ENCODE assay signal across 8 mouse cellular contexts in the genomic region with DNA sequence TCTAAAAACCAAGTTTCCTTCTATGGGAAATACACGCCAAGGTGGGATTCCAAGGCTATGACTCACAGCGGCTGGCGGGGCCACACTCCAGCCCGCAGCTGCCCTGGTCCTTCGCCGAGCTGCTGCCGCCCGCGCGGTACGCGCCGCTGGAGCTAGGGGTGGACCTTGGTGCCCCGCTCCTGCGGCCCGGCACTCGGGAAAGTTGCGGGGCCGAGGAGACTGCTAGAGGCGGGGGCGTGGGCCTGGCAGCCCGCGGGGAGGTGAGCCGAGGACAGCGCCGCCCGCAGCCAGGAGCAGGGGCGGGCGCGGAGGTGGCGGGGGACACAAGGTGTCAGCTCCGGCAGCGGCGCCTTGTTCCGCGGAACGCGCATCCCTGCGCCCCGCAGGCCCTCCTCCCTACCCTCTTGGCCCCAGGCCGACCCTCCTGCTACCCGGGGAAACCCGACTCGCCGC. TPM values are rescaled to one million over a fixed set of nuclear protein-coding genes. Genes with fewer than 3 reads are reported as not detected.
DNase-seq lines count a peak whose midpoint lies in the region; ATAC-seq and TF ChIP-seq lines count a peak whose summit lies in the region.

No protein-coding gene starts in this region.

- H3K36me3 ChIP-seq in forebrain, embryonic 14.5 days (ENCODE audit: control insufficient read depth, insufficient read depth, low read length), result no peaks in the 10 kb centered on the region
- no peaks in the 10 kb centered on the region for H3K36me3 ChIP-seq in small intestine, adult 2 months (ENCODE audit: control insufficient read depth, insufficient read depth, low read length)

- H3K27ac ChIP-seq in brown adipose tissue, adult 24 weeks (replicated peaks; ENCODE audit: low read depth, low read length), result 0 out of 2 replicates have a peak overlapping the region, but pooled peaks have one; percentile 11
- H3K27ac ChIP-seq in forebrain, embryonic 14.5 days (ENCODE audit: low read depth, low read length), result peak overlapping the region; percentile 96
- H3K27ac ChIP-seq in small intestine, adult 2 months (ENCODE audit: insufficient read depth, low read depth, low read length), result peak overlapping the region; percentile 30; the same call in 1 of the 2 replicates

- TF ChIP-seq CTCF in small intestine, adult 2 months (IDR thresholded peaks at IDR 0.05; ENCODE audit: extremely low read depth, insufficient read length, insufficient replicate concordance, low read depth, low read length), result no peak

- under 1% methylated on average over 29 of the region's 45 CpGs for WGBS in forebrain, embryonic 14.5 days
- 2% methylated on average over 38 of the region's 45 CpGs for WGBS in small intestine, adult 2 months

- no peaks in the 10 kb centered on the region for H3K9me3 ChIP-seq in forebrain, embryonic 14.5 days (replicated peaks; ENCODE audit: control insufficient read depth, low read length)

- H3K4me2 ChIP-seq in forebrain, embryonic 14.5 days (ENCODE audit: low read length), result peak overlapping the region; percentile 90

- DNase-seq in MN1 (ENCODE audit: low spot score), result peak; percentile 70
- DNase-seq in forebrain, embryonic 14.5 days (ENCODE audit: low spot score), result peak; percentile 57
- DNase-seq in heart, postnatal 14 days, result peak; percentile 65 to 72
- DNase-seq in layer of hippocampus, postnatal 25 days (ENCODE audit: extremely low spot score in 1 of 2, low spot score in 1 of 2), result peak; percentile 31 to 41
- DNase-seq in lung, postnatal 4 days, result peak; percentile 62 to 69
- no peak for DNase-seq in c-Kit-positive CD71-positive TER-119-positive erythroid progenitor cells, embryonic 14.5 days (ENCODE audit: low spot score)

- intact Hi-C loops in heart, postnatal 14 days (cut with DNase I), result loop anchor here (5.0 kb wide), 1 partner anchor 68 kb away; no protein-coding TSS in a partner anchor

- peak overlapping the region; percentile 64 for H3K4me3 ChIP-seq in brown adipose tissue, adult 24 weeks (ENCODE audit: insufficient read depth, low read depth, low read length)
- peak overlapping the region; percentile 85 for H3K4me3 ChIP-seq in forebrain, embryonic 14.5 days (ENCODE audit: low read depth, low read length)
- H3K4me3 ChIP-seq in small intestine, adult 2 months (ENCODE audit: low read depth, low read length), result peak overlapping the region; percentile 73

- H3K9ac ChIP-seq in forebrain, embryonic 14.5 days (ENCODE audit: low read length), result peak overlapping the region; percentile 95

- no peaks in the 10 kb centered on the region for H3K4me1 ChIP-seq in brown adipose tissue, adult 24 weeks (ENCODE audit: control insufficient read depth, insufficient read depth, insufficient read length, low read length)
- H3K4me1 ChIP-seq in forebrain, embryonic 14.5 days (ENCODE audit: control insufficient read depth, insufficient read depth, low read length), result peaks cover 47% of the 10 kb centered on the region
- H3K4me1 ChIP-seq in small intestine, adult 2 months (ENCODE audit: control insufficient read depth, insufficient read depth, insufficient read length, low read length), result no peaks in the 10 kb centered on the region

- peak; percentile 48 for ATAC-seq in forebrain, embryonic 14.5 days

- 0 out of 2 replicates have a peak, but pooled peaks cover 3% of the 10 kb centered on the region for H3K27me3 ChIP-seq in forebrain, embryonic 14.5 days (replicated peaks; ENCODE audit: control insufficient read depth, insufficient read depth, low read length)
- peaks cover 23% of the 10 kb centered on the region for H3K27me3 ChIP-seq in small intestine, adult 2 months (ENCODE audit: control insufficient read depth, insufficient read depth, low read length)

- no peak for TF ChIP-seq POLR2A in small intestine, adult 2 months (IDR thresholded peaks at IDR 0.05; ENCODE audit: low read depth, low read length)

RNA-seq across cellular contexts. Expression of a gene that starts 0.7 kb away (rescaled TPM):
- 0.46 and 2.1 TPM in 2 replicates for polyA plus RNA-seq in brown adipose tissue, adult 24 weeks (2012; ENCODE audit: insufficient read depth, insufficient read length, missing spikeins)
- polyA plus RNA-seq in forebrain, embryonic 14.5 days (2014; fragmentation: Nextera tagmentation; extraction: Ambion mirVana), result 20.8 and 26.2 TPM in 2 replicates
- 1 to 10 TPM; 4.8 to 6.3 TPM for total RNA-seq in heart, postnatal 14 days (2021)
- 10 to 100 TPM; 14.5 to 19.5 TPM for total RNA-seq in layer of hippocampus, postnatal 25 days (2021)
- 0.79 and 0.98 TPM in 2 replicates for polyA plus RNA-seq in small intestine, adult 2 months (2012; rRNA removed)

Comparison
In these comparisons a context has a peak if more than half of its experiments do, and no peak if none do; other contexts are left out.
1. H3K27ac ChIP-seq: peak in every context shown above with its lines; median percentile 96 in forebrain, embryonic 14.5 days; 30 in small intestine, adult 2 months; 11 in brown adipose tissue, adult 24 weeks.